13 mouse cellular contexts compared by ENCODE assay signal in the genomic region with DNA sequence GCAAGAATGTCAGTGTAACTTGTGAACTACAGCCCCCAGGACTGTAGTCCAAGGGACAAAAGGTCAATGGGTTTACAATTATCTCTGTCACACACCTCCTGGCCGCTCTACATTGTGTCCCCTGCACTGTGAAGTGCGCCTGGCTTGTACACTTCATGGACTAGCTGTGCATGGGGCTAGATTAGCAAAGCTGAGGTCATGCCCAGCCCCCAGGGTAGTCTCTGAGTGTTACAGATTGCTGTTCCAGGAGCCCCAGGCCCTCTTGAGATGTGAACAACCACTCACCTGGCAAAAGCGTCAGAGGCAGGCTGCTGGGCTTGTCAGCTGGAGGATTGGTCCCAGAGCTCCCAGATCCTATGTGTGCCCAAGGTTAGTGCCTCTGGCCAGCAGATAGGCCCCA. TPM values are rescaled to one million over a fixed set of nuclear protein-coding genes. Genes with fewer than 3 reads are reported as not detected.
DNase-seq lines count a peak whose midpoint lies in the region; ATAC-seq and TF ChIP-seq lines count a peak whose summit lies in the region.
"Had no signal": no experiment of that assay in that cellular context is flagged by ENCODE, and none has a peak within 500 bp of the region (broad histone marks: within the 10 kb centered on the region; RNA-seq: fewer than 3 reads in every experiment).

No protein-coding gene starts in this region.

- peak; percentile 52 for DNase-seq in forebrain, embryonic 11.5 days (ENCODE audit: low spot score)
- DNase-seq in forebrain, embryonic 14.5 days (ENCODE audit: low spot score) = no peak
- peak; percentile 39 for DNase-seq in lung, embryonic 14.5 days
- no peak for DNase-seq in lung, postnatal 36 days
- DNase-seq in limb, embryonic 11.5 days (ENCODE audit: low spot score) = no peak
- no peak for DNase-seq in Muller cell, postnatal 12 days (ENCODE audit: inconsistent ontology term)
- DNase-seq: cerebellum, adult 9-10 months; right cerebral cortex, adult 18-20 months; thymus, adult 18-20 months had no signal

- H3K4me1 ChIP-seq in forebrain, embryonic 11.5 days (replicated peaks; ENCODE audit: control insufficient read depth, insufficient read depth, low read length) = peaks cover 5% of the 10 kb centered on the region
- no peaks in the 10 kb centered on the region for H3K4me1 ChIP-seq in forebrain, embryonic 14.5 days (ENCODE audit: control insufficient read depth, insufficient read depth, low read length)
- H3K4me1 ChIP-seq in lung, embryonic 14.5 days (ENCODE audit: insufficient read depth) = peaks cover 34% of the 10 kb centered on the region
- peaks cover 8% of the 10 kb centered on the region for H3K4me1 ChIP-seq in limb, embryonic 11.5 days (ENCODE audit: control insufficient read depth, insufficient read depth, low read length)

- H3K9me3 ChIP-seq in forebrain, embryonic 11.5 days (ENCODE audit: control insufficient read depth, low read length) = no peaks in the 10 kb centered on the region
- H3K9me3 ChIP-seq in forebrain, embryonic 14.5 days (replicated peaks; ENCODE audit: control insufficient read depth, low read length) = no peaks in the 10 kb centered on the region
- no peaks in the 10 kb centered on the region for H3K9me3 ChIP-seq in lung, embryonic 14.5 days (ENCODE audit: low read depth, low read length)
- no peaks in the 10 kb centered on the region for H3K9me3 ChIP-seq in limb, embryonic 11.5 days (ENCODE audit: control insufficient read depth, low read length)

- H3K36me3 ChIP-seq in forebrain, embryonic 11.5 days (ENCODE audit: control insufficient read depth, insufficient read depth, low read length) = no peaks in the 10 kb centered on the region
- H3K36me3 ChIP-seq in forebrain, embryonic 14.5 days (ENCODE audit: control insufficient read depth, insufficient read depth, low read length) = no peaks in the 10 kb centered on the region
- no peaks in the 10 kb centered on the region for H3K36me3 ChIP-seq in lung, embryonic 14.5 days (ENCODE audit: insufficient read depth)
- no peaks in the 10 kb centered on the region for H3K36me3 ChIP-seq in limb, embryonic 11.5 days (ENCODE audit: control insufficient read depth, insufficient read depth, low read length)
- H3K36me3 ChIP-seq in myocyte (ENCODE audit: control insufficient read depth, insufficient read depth) = no peaks in the 10 kb centered on the region

- H3K27me3 ChIP-seq in forebrain, embryonic 11.5 days (ENCODE audit: control insufficient read depth, insufficient read depth, low read length) = no peaks in the 10 kb centered on the region
- no peaks in the 10 kb centered on the region for H3K27me3 ChIP-seq in forebrain, embryonic 14.5 days (replicated peaks; ENCODE audit: control insufficient read depth, insufficient read depth, low read length)
- no peaks in the 10 kb centered on the region for H3K27me3 ChIP-seq in lung, embryonic 14.5 days (ENCODE audit: insufficient read depth, low read length)
- H3K27me3 ChIP-seq in limb, embryonic 11.5 days (ENCODE audit: control insufficient read depth, insufficient read depth, low read length) = no peaks in the 10 kb centered on the region
- no peaks in the 10 kb centered on the region for H3K27me3 ChIP-seq in myocyte (ENCODE audit: control insufficient read depth, insufficient read depth, insufficient read length)
- H3K27me3 ChIP-seq: Patski had no signal

- 49% methylated on average over 3 of the region's 3 CpGs for WGBS in forebrain, embryonic 11.5 days
- 47% methylated on average over 3 of the region's 3 CpGs for WGBS in forebrain, embryonic 14.5 days
- 36% methylated on average over 3 of the region's 3 CpGs for WGBS in lung, embryonic 14.5 days
- WGBS in limb, embryonic 11.5 days = 34% methylated on average over 3 of the region's 3 CpGs

- no peak overlapping the region for H3ac ChIP-seq in myocyte (ENCODE audit: control insufficient read depth, insufficient read length)

- H3K4me2 ChIP-seq in forebrain, embryonic 11.5 days (ENCODE audit: low read depth, low read length, severe bottlenecking) = no peak overlapping the region
- H3K4me2 ChIP-seq in forebrain, embryonic 14.5 days (ENCODE audit: low read length) = no peak overlapping the region
- peak overlapping the region; percentile 47 for H3K4me2 ChIP-seq in lung, embryonic 14.5 days
- 0 out of 2 replicates have a peak overlapping the region, but pooled peaks have one; percentile 10 for H3K4me2 ChIP-seq in limb, embryonic 11.5 days (ENCODE audit: low read depth, severe bottlenecking)
- H3K4me2 ChIP-seq in myocyte (ENCODE audit: low read depth) = peak overlapping the region; percentile 32

- no peak overlapping the region for H3K9ac ChIP-seq in forebrain, embryonic 11.5 days (ENCODE audit: low read length)
- H3K9ac ChIP-seq in forebrain, embryonic 14.5 days (ENCODE audit: low read length) = no peak overlapping the region
- peak overlapping the region; percentile 46; the same call in 1 of the 2 replicates for H3K9ac ChIP-seq in lung, embryonic 14.5 days
- peak overlapping the region; percentile 9; the same call in 1 of the 2 replicates for H3K9ac ChIP-seq in limb, embryonic 11.5 days (ENCODE audit: low read length)

- no peak overlapping the region for H3K4me3 ChIP-seq in forebrain, embryonic 11.5 days (ENCODE audit: low read depth, low read length)
- no peak overlapping the region for H3K4me3 ChIP-seq in forebrain, embryonic 14.5 days (ENCODE audit: low read depth, low read length)
- H3K4me3 ChIP-seq in lung, embryonic 14.5 days (ENCODE audit: low read depth, low read length) = 0 out of 2 replicates have a peak overlapping the region, but pooled peaks have one; percentile 2
- H3K4me3 ChIP-seq in limb, embryonic 11.5 days (ENCODE audit: low read depth, low read length) = no peak overlapping the region
- H3K4me3 ChIP-seq in myocyte = no peak overlapping the region

- no peaks in the 10 kb centered on the region for H3K79me2 ChIP-seq in myocyte (ENCODE audit: control insufficient read depth, insufficient read depth)

- no peak for TF ChIP-seq POLR2A in myocyte (IDR thresholded peaks at IDR 0.05; ENCODE audit: insufficient read length, low read depth)

- no peak overlapping the region for H3K27ac ChIP-seq in forebrain, embryonic 11.5 days (ENCODE audit: low read depth, low read length)
- no peak overlapping the region for H3K27ac ChIP-seq in forebrain, embryonic 14.5 days (ENCODE audit: low read depth, low read length)
- peak overlapping the region; percentile 82; the same call in 1 of the 2 replicates for H3K27ac ChIP-seq in lung, embryonic 14.5 days (ENCODE audit: low read depth)
- no peak overlapping the region for H3K27ac ChIP-seq in limb, embryonic 11.5 days (replicated peaks; ENCODE audit: low read depth, low read length)

- ATAC-seq in forebrain, embryonic 11.5 days (replicated peaks; ENCODE audit: low FRiP score) = no peak
- ATAC-seq in forebrain, embryonic 14.5 days = no peak
- ATAC-seq in lung, embryonic 14.5 days (ENCODE audit: insufficient read depth) = peak; percentile 50
- no peak for ATAC-seq in limb, embryonic 11.5 days (ENCODE audit: insufficient number of reproducible peaks, low FRiP score, low TSS enrichment, low read depth)
- ATAC-seq in granulocyte monocyte progenitor cell, adult 5-6 weeks (replicated peaks; ENCODE audit: poor library complexity, severe bottlenecking) = no peak
- ATAC-seq: Patski had no signal

- TF ChIP-seq CTCF in lung, embryonic 14.5 days (IDR thresholded peaks at IDR 0.05; ENCODE audit: low read depth) = no peak

TF ChIP-seq in myocyte, 11 proteins besides CTCF, POLR2A, EP300 and RAD21:
- TF ChIP-seq SRF (IDR thresholded peaks at IDR 0.05; ENCODE audit: control insufficient read depth, insufficient read length, low read depth) = no peak
- no peak for TF ChIP-seq MYOG (IDR thresholded peaks at IDR 0.05; ENCODE audit: control insufficient read depth in 1 of 3, insufficient read depth in 1 of 3, insufficient read length in 2 of 3, low read depth in 2 of 3)
- no peak for TF ChIP-seq TCF12 (IDR thresholded peaks at IDR 0.05; ENCODE audit: insufficient read depth, poor library complexity, severe bottlenecking)
- TF ChIP-seq TCF3 (IDR thresholded peaks at IDR 0.05; ENCODE audit: insufficient read length, low read depth) = no peak

RNA-seq across cellular contexts. Expression of a gene that starts 0.6 kb away (rescaled TPM):
- polyA plus RNA-seq in forebrain, embryonic 11.5 days (2014; fragmentation: Nextera tagmentation; extraction: Ambion mirVana) = 2.3 and 5.2 TPM in 2 replicates
- polyA plus RNA-seq in forebrain, embryonic 14.5 days (2014; fragmentation: Nextera tagmentation; extraction: Ambion mirVana) = 2.4 TPM in 2 replicates
- 10.5 and 12.1 TPM in 2 replicates for polyA plus RNA-seq in lung, embryonic 14.5 days (2014; fragmentation: Nextera tagmentation; extraction: Ambion mirVana)
- polyA plus RNA-seq in limb, embryonic 11.5 days (2014; fragmentation: Nextera tagmentation; extraction: Ambion mirVana) = 1.8 and 2.0 TPM in 2 replicates
- polyA plus RNA-seq in myocyte (2012; fragmentation: generic; extraction: Trizol) = 5.5 TPM
- not detected in 2 replicates for total RNA-seq in granulocyte monocyte progenitor cell, adult 5-6 weeks (2014; fragmentation: Nextera tagmentation)
- total RNA-seq in granulocyte monocyte progenitor cell, adult 5-6 weeks (2017) = not detected in 2 replicates
- total RNA-seq: monocyte, adult 5-6 weeks had no signal

RNA-seq across cellular contexts. Expression of a gene that starts 57.1 kb away (rescaled TPM):
- 560 and 627 TPM in 2 replicates for polyA plus RNA-seq in forebrain, embryonic 11.5 days (2014; fragmentation: Nextera tagmentation; extraction: Ambion mirVana)
- 497 and 526 TPM in 2 replicates for polyA plus RNA-seq in forebrain, embryonic 14.5 days (2014; fragmentation: Nextera tagmentation; extraction: Ambion mirVana)
- 395 and 414 TPM in 2 replicates for polyA plus RNA-seq in lung, embryonic 14.5 days (2014; fragmentation: Nextera tagmentation; extraction: Ambion mirVana)
- 466 and 469 TPM in 2 replicates for polyA plus RNA-seq in limb, embryonic 11.5 days (2014; fragmentation: Nextera tagmentation; extraction: Ambion mirVana)
- 231 TPM for polyA plus RNA-seq in myocyte (2012; fragmentation: generic; extraction: Trizol)
- 97.5 and 121 TPM in 2 replicates for total RNA-seq in granulocyte monocyte progenitor cell, adult 5-6 weeks (2014; fragmentation: Nextera tagmentation)
- 95.4 and 119 TPM in 2 replicates for total RNA-seq in granulocyte monocyte progenitor cell, adult 5-6 weeks (2017)

Comparison
In these comparisons a context has a peak if more than half of its experiments do, and no peak if none do; other contexts are left out.
1. DNase-seq: peak in forebrain, embryonic 11.5 days (single experiment) and lung, embryonic 14.5 days (single experiment); none in forebrain, embryonic 14.5 days (single experiment), lung, postnatal 36 days (single experiment), limb, embryonic 11.5 days (single experiment) and Muller cell, postnatal 12 days (single experiment).
2. H3K4me2 ChIP-seq: peak in lung, embryonic 14.5 days (single experiment), limb, embryonic 11.5 days (single experiment) and myocyte (single experiment); none in forebrain, embryonic 11.5 days (single experiment) and forebrain, embryonic 14.5 days (single experiment).
3. H3K9ac ChIP-seq: peak in lung, embryonic 14.5 days (single experiment) and limb, embryonic 11.5 days (single experiment); none in forebrain, embryonic 11.5 days (single experiment) and forebrain, embryonic 14.5 days (single experiment).